Mouse (Mus musculus) cerebellum, adult 2 months (tissue): ENCODE data around the gene Gm42906. TPM values are rescaled to one million over a fixed set of nuclear protein-coding genes. Genes with fewer than 3 reads are reported as not detected.

Experiments
- DNase-seq, 2 experiments: peaks; one replicate each; pipeline ENCODE4 v3.0.0; 2021
- H3K27ac ChIP-seq: fragments of 200-500 bp; 2 replicates; pipeline ENCODE4 v1.5.1; 2012; ENCODE audit warnings: low read length, control low read depth, inconsistent platforms; ENCODE audit not compliant: insufficient read depth
- H3K27me3 ChIP-seq: fragments of 200-500 bp; 2 replicates; pipeline ENCODE4 v1.6.1; 2012; ENCODE audit warnings: inconsistent platforms, mild to moderate bottlenecking, low read length, moderate library complexity; ENCODE audit not compliant: control insufficient read depth, insufficient read depth
- H3K4me1 ChIP-seq: fragments of 200-500 bp; 2 replicates; pipeline ENCODE4 v1.6.1; 2011; ENCODE audit warnings: low read length; ENCODE audit not compliant: control insufficient read depth, insufficient read depth
- H3K4me3 ChIP-seq: fragments of 200-500 bp; replicated peaks from 2 replicates; pipeline ENCODE3; 2011; ENCODE audit warnings: mild to moderate bottlenecking, low read depth, low read length, control low read depth; ENCODE audit not compliant: insufficient read depth
- CTCF ChIP-seq: fragments of 200-500 bp; IDR thresholded peaks from 2 replicates; pipeline ENCODE4 v1.5.1; 2011; ENCODE audit warnings: low read depth, mild to moderate bottlenecking, control low read depth, low read length, moderate library complexity, borderline replicate concordance; ENCODE audit not compliant: insufficient read depth
- POLR2A ChIP-seq: fragments of 200-500 bp; IDR thresholded peaks from 2 replicates; pipeline ENCODE4 v1.6.1; 2011; ENCODE audit warnings: low read length, control low read depth, borderline replicate concordance; ENCODE audit not compliant: insufficient read depth
- WGBS: fragments of 180-500 bp; shearing (Covaris S2); methylation state at CpG from one replicate; pipeline ENCODE4 v1.1.7; 2018; 5-methylcytosine and 5-hydroxymethylcytosine counted together
- polyA plus RNA-seq: library from polyadenylated mRNA; depleted of rRNA; stranded (reverse); fragments of >200 nt; gene quantifications from 2 replicates; pipeline ENCODE4 v1.2.3, GENCODE M21; 2012

Gm42906 gene
- polyA plus RNA-seq, 1 experiment: not detected

DNA sequence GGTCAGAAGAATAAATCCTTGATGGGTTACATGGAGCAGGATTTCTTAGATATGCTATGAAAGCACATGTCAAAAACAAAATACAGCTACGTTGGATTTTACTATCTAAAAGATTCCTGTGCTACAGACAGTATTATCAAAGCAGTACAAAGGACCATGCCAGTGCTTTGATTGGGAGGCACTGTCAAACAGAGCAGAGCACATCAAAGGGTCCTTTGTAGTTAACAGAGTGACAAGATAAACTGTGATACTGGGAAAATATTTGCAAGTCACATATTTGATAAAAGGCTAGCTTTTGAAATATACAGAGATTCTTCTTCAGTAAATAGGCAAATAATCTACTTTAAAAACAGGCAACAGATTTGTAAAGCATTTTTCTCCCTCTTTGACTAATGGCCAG, 11.0 kb downstream of the Gm42906 start:
- TF ChIP-seq POLR2A (no peak), CTCF (no peak)
- 25% methylated on average over 1 of the region's 1 CpGs for WGBS
- Histone ChIP-seq H3K4me3 (no peak overlapping the region), H3K27ac (no peak overlapping the region), H3K4me1 (no peaks in the 10 kb centered on the region), H3K27me3 (no peaks in the 10 kb centered on the region)
- no peak for DNase-seq

DNA sequence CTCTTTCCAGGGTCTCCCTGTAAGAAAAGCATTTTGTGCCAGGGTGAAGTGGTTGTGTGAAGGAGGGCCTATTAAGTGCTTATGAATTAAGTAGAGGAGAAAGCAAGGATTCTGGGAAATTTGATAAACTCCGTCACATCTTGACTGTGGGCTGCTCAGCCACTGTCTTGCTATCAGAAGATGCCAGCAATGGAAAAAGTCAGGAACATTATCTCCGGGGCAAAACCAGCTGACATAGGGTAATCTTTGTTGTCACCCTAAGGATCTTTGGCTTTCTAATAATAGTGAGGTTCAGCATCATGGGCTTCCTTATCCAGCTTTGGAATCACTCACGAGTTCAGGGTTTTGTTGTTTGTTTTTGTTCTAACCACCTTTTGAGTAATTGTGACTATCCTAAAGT, 14.3 kb downstream of the Gm42906 start:
- no peak overlapping the region for H3K27ac ChIP-seq
- no peaks in the 10 kb centered on the region for H3K4me1 ChIP-seq
- no peak overlapping the region for H3K4me3 ChIP-seq
- 78% methylated on average over 3 of the region's 3 CpGs for WGBS
- DNase-seq: no peak
- no peak for TF ChIP-seq CTCF
- TF ChIP-seq POLR2A: no peak
- H3K27me3 ChIP-seq: no peaks in the 10 kb centered on the region

DNA sequence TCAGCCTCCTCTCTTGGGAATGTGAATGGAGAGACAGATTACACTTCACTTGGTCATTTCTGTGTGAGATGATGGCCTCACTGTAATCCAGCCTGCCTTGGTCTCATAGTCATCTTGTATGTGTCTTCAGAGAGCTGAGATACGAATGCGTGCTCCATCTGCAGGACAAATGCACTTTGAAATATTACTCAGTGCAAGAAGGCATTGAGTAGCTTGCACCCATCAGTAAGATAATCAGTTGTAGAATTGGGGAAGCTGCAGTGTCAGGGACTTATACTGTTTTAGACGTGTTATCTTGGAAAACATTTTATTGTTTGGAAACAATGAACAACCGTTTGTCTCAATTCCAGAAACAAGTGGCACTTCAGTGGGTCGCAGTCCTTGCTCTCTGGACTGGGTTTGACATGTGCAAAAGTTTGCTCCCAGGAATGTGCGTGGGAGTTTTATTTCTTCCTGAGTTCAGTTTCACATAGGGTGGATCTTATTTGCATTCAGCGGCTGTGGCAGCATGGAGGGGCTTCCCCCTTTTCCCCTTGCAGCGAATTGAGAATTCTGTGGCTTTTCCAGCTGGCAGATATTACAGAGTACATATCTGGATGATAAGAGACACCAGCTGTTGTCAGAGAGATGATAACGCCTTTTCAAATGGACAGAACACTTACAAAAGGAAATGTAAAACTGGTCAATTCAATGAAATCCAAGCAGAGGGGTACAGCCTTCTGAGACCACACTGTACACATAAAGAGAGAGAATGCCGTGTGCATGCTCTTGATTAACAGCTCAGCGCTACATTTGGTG, 15.1 kb downstream of the Gm42906 start:
- TF ChIP-seq POLR2A (no peak), CTCF (no peak)
- WGBS: 69% methylated on average over 11 of the region's 11 CpGs

DNA sequence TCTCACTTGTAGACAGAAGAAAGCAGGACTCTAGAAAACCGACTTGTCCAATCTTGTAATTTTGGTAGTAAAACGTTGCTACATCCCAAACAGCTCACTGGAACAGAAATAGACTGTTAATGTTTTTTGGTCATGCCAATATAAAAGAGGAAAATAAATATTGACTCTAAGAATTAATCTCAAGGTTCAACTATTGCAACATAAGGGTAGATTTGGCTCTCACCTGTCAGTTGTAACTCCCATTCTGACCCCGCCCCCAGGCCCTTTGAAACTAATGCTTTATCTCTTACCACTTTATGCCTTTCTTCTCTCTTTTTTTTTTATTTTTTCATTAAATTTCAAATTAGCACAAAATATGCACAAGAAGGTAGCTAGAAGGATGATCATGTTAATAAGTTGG, 18.0 kb downstream of the Gm42906 start:
- no peak for DNase-seq
- no peak overlapping the region for H3K4me3 ChIP-seq
- H3K27ac ChIP-seq: no peak overlapping the region
- TF ChIP-seq POLR2A: no peak
- no peak for TF ChIP-seq CTCF
- 68% methylated on average over 3 of the region's 3 CpGs for WGBS
- H3K4me1 ChIP-seq: no peaks in the 10 kb centered on the region
- H3K27me3 ChIP-seq: no peaks in the 10 kb centered on the region

More for the DNA sequence above, 15.1 kb downstream of the Gm42906 start:
- no peak for DNase-seq
- H3K4me3 ChIP-seq: no peak overlapping the region
- no peaks in the 10 kb centered on the region for H3K4me1 ChIP-seq
- H3K27me3 ChIP-seq: no peaks in the 10 kb centered on the region
- H3K27ac ChIP-seq: no peak overlapping the region

DNA sequence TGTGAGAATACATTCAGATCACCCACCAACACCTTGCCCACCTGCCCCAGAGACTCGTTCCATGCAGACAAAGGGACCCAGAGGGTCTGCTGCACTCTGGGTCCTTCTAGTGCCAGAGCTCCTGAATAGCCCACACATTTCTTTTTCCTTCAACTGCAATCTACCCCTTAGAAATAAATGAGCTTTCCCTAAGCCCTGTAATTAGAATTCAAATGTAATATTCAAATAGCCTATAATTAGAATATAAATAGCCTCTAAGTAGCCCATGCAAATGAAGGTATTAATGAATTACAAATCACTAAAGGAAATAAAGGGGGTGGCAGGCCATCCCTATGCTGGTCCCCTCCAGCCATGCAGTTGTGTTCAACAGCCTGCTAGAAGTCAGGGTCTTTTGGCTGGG, 18.7 kb downstream of the Gm42906 start:
- no peak for DNase-seq
- no peak overlapping the region for H3K4me3 ChIP-seq
- 26% methylated on average over 1 of the region's 1 CpGs for WGBS
- TF ChIP-seq CTCF (no peak), POLR2A (no peak)
- H3K4me1 ChIP-seq: no peaks in the 10 kb centered on the region
- H3K27ac ChIP-seq: no peak overlapping the region
- no peaks in the 10 kb centered on the region for H3K27me3 ChIP-seq

DNA sequence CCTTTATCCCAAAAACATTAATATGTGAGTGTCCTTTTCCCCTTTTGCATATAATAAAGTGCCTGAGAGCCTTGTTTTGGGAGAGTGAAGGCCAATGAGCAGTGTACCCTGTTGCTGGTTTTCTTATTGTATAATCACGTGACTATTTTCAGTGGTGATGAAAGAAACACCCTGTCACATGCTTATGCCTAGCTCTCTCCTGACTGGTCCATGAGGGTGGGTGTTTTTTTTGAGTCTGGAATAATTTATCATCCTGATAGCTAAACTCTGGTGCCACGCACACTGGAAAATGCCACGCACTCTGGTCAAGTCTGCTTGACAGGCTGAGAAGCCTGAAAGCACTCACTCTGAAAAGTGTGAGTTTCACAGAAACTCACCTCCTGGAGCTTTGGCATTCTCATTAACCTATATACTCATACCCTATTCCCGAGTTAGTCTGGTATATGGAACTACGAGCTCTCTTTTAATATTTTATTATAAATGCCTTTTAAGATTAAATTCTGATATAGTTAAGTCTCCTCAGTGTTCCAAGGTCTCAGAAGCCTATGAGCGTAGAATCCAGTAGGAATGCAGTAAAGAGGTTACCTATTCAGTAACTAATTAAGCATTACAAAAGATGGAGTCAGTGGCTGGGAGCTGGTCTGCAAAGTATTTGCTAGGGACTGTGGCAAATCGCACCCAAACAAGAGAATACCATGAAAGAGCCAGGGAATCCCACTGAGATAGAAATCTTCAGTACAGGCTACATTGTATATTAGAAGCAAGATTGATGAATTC, 19.7 kb downstream of the Gm42906 start:
- Histone ChIP-seq H3K27me3 (no peaks in the 10 kb centered on the region), H3K4me1 (no peaks in the 10 kb centered on the region), H3K27ac (no peak overlapping the region), H3K4me3 (no peak overlapping the region)
- TF ChIP-seq CTCF: no peak
- no peak for TF ChIP-seq POLR2A
- 30% methylated on average over 7 of the region's 7 CpGs for WGBS
- DNase-seq: no peak

DNA sequence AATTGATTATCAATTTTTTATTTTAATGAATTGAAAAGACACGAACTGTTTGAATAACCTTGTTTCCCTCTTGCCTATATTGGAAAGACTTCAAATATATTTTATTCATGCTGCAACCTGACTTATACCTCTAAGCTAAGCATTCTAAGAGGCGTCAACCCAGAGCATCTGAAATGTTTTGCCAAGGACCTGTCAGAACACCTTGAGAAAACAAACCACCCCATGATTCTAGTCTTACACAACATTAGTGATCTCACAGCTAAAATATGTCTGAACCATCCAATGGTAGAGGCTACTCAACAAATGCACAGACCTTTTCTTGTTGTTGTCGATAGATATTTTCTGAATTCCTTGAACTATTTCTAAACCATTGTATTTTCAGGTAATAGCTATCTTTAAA, 20.5 kb downstream of the Gm42906 start:
- no peak for DNase-seq
- Histone ChIP-seq H3K4me3 (no peak overlapping the region), H3K27ac (no peak overlapping the region), H3K27me3 (no peaks in the 10 kb centered on the region), H3K4me1 (no peaks in the 10 kb centered on the region)
- WGBS: 82% methylated on average over 3 of the region's 3 CpGs
- TF ChIP-seq POLR2A (no peak), CTCF (no peak)

DNA sequence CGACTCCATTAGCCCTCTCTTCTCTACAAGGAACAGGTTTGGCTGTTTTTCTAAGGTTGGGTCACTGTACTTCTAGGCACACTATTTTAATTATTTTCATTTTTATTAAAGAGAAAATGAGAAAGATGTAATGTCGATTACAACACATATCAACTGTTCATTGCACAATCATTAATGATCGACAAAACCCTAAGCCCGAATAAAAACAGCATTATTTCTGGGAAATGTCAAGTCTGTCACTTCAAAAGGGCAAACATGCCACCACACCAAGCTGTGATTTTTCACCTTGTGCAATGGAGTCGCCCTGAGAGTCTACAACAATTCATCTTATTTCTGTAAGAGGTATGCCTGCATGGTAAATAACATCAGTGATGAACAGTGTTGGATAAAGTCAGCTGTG, 21.7 kb downstream of the Gm42906 start:
- DNase-seq: no peak
- no peaks in the 10 kb centered on the region for H3K27me3 ChIP-seq
- no peak overlapping the region for H3K4me3 ChIP-seq
- H3K27ac ChIP-seq: no peak overlapping the region
- WGBS: 91% methylated on average over 5 of the region's 5 CpGs
- no peaks in the 10 kb centered on the region for H3K4me1 ChIP-seq
- TF ChIP-seq POLR2A: no peak
- no peak for TF ChIP-seq CTCF
